Mouse (Mus musculus) thymus, adult 2 months (tissue): Measurements from ENCODE around the gene Cacna1d. TPM values are rescaled to one million over a fixed set of nuclear protein-coding genes. Genes with fewer than 3 reads are reported as not detected.

ENCODE experiments used
- DNase-seq: peaks from one replicate; pipeline ENCODE4 v3.0.0; 2021
- H3K27ac ChIP-seq: fragments of 200-500 bp; 2 replicates; pipeline ENCODE4 v1.5.1; 2012; ENCODE audit warnings: low read length, control low read depth; ENCODE audit not compliant: control insufficient read depth, insufficient read depth
- H3K27me3 ChIP-seq: fragments of 200-500 bp; 2 replicates; pipeline ENCODE4 v1.6.1; 2012; ENCODE audit warnings: mild to moderate bottlenecking, low read length, moderate library complexity, mixed read lengths; ENCODE audit not compliant: control insufficient read depth, insufficient read depth
- H3K36me3 ChIP-seq: fragments of 200-500 bp; 2 replicates; pipeline ENCODE4 v1.6.1; 2012; ENCODE audit warnings: mild to moderate bottlenecking, low read length, moderate library complexity; ENCODE audit not compliant: control insufficient read depth, insufficient read depth
- H3K4me1 ChIP-seq: fragments of 200-500 bp; replicated peaks from 2 replicates; pipeline ENCODE4 v1.6.1; 2012; ENCODE audit warnings: low read length; ENCODE audit not compliant: control insufficient read depth, insufficient read depth
- H3K4me3 ChIP-seq: fragments of 200-500 bp; 2 replicates; pipeline ENCODE4 v1.5.1; 2012; ENCODE audit warnings: mild to moderate bottlenecking, low read length, control low read depth, moderate library complexity; ENCODE audit not compliant: control insufficient read depth, insufficient read depth
- CTCF ChIP-seq: fragments of 200-500 bp; IDR thresholded peaks from 2 replicates; pipeline ENCODE4 v1.5.1; 2012; ENCODE audit warnings: mild to moderate bottlenecking, control low read depth, low read length, moderate library complexity, borderline replicate concordance; ENCODE audit not compliant: control insufficient read depth, poor library complexity, insufficient read depth; ENCODE audit errors: extremely low read depth
- POLR2A ChIP-seq: fragments of 200-500 bp; IDR thresholded peaks from 2 replicates; pipeline ENCODE4 v1.6.1; 2012; ENCODE audit warnings: mild to moderate bottlenecking, low read length, control low read depth, moderate library complexity; ENCODE audit not compliant: control insufficient read depth, poor library complexity, insufficient read depth; ENCODE audit errors: extremely low read depth
- WGBS: fragments of 180-500 bp; shearing (Covaris S2); methylation state at CpG from one replicate; pipeline ENCODE4 v1.1.7; 2018; 5-methylcytosine and 5-hydroxymethylcytosine counted together
- polyA plus RNA-seq: library from polyadenylated mRNA; depleted of rRNA; stranded (reverse); fragments of >200 nt; gene quantifications from 2 replicates; pipeline ENCODE4 v1.2.3, GENCODE M21; 2012

Gene Cacna1d
- polyA plus RNA-seq, 1 experiment = 2.2 TPM

- Histone ChIP-seq H3K27ac (no peak overlapping the region), H3K36me3 (no peaks in the 10 kb centered on the region), H3K4me3 (no peak overlapping the region), H3K4me1 (peaks cover 5% of the 10 kb centered on the region), H3K27me3 (no peaks in the 10 kb centered on the region)
- no peak for DNase-seq
- TF ChIP-seq CTCF (no peak), POLR2A (no peak)
- WGBS = 96% methylated on average over 10 of the region's 10 CpGs
Observed at GRCm38 (mm10) chr14:30045239-30045638, 446.0 kb downstream of the Cacna1d start.

GRCm38 (mm10) chr14:30043356-30043940 lies 447.8 kb downstream of the Cacna1d start:
- Histone ChIP-seq H3K4me1 (peaks cover 8% of the 10 kb centered on the region), H3K27ac (no peak overlapping the region), H3K4me3 (no peak overlapping the region), H3K36me3 (no peaks in the 10 kb centered on the region; the same call in 1 of the 2 replicates), H3K27me3 (no peaks in the 10 kb centered on the region)
- 76% methylated on average over 7 of the region's 7 CpGs for WGBS
- no peak for DNase-seq
- TF ChIP-seq POLR2A (no peak), CTCF (no peak)

DNA sequence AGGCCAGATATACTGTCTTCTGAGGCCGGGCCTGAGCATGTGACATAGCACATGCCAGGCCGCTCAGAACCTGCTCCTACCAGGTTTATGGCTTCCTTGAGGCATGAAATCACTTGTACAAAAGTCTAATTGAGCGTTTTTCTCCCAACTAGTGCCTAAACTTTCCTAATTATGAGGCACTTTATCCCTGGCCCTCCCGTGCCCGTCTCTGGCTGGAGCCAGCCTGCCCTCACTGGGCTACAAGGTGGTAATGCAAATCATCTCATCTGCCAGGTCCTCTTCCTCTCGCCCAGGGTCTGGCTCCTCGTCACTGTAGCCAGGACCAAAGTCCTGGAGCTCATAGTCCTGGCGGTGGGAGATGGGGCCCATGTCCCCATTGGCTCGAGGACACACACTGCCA lies 449.4 kb downstream of the Cacna1d start:
- Histone ChIP-seq H3K27me3 (no peaks in the 10 kb centered on the region), H3K4me3 (no peak overlapping the region), H3K27ac (no peak overlapping the region), H3K36me3 (peaks cover 11% of the 10 kb centered on the region), H3K4me1 (peaks cover 8% of the 10 kb centered on the region)
- TF ChIP-seq POLR2A (no peak), CTCF (no peak)
- DNase-seq = no peak
- 97% methylated on average over 9 of the region's 9 CpGs for WGBS

DNA sequence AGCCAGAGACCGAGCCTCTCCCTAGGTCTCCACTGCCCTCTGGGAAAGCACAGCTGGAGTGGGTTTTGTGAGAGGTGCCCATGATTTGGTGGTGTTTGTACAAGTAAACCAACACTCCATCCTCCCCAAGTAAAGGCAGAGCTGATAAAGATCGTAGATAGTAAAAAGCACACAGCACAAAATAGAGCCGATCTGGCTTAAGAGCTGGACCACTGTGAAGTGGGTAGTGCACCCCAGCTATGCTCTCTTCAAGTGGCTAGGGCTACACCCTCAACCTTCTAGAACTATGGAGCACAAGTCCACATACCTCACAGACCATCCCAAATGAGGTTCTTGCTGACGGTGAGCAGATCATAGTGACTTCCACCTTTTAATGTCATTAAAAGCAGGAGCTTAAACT lies 451.8 kb downstream of the Cacna1d start:
- H3K27ac ChIP-seq = no peak overlapping the region
- H3K27me3 ChIP-seq = no peaks in the 10 kb centered on the region
- DNase-seq = no peak
- TF ChIP-seq POLR2A (no peak), CTCF (no peak)
- peaks cover 21% of the 10 kb centered on the region for H3K36me3 ChIP-seq
- WGBS = 82% methylated on average over 4 of the region's 4 CpGs
- H3K4me1 ChIP-seq = peaks cover 18% of the 10 kb centered on the region
- no peak overlapping the region for H3K4me3 ChIP-seq

DNA sequence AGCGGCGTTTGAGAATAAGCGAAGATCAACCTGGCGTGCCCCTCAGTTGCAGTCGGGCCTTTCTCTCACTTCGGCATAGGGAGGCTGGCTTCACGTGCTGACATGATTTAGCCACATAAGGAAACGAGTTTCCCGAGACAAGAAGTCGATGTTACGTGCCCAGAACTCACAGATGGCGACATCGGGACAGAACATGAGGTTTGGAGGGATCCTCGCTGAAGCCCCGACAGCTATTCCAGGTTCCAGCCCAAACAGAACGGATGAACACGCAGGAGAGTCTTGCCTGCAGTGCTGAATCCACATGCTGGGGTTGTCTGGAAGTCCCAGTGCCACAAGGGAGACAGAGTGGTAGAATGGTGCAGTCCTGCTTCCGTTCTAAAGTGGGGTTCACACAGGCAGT lies 452.8 kb downstream of the Cacna1d start:
- TF ChIP-seq POLR2A (no peak), CTCF (no peak)
- WGBS = 96% methylated on average over 18 of the region's 18 CpGs

GRCm38 (mm10) chr14:30033405-30033804 lies 457.9 kb downstream of the Cacna1d start:
- WGBS = 77% methylated on average over 8 of the region's 8 CpGs
- peaks cover 21% of the 10 kb centered on the region for H3K36me3 ChIP-seq
- H3K27ac ChIP-seq = no peak overlapping the region
- TF ChIP-seq POLR2A (no peak), CTCF (no peak)
- no peaks in the 10 kb centered on the region for H3K27me3 ChIP-seq
- peaks cover 11% of the 10 kb centered on the region for H3K4me1 ChIP-seq
- no peak overlapping the region for H3K4me3 ChIP-seq
- DNase-seq = no peak

More for the DNA sequence above, 452.8 kb downstream of the Cacna1d start:
- Histone ChIP-seq H3K4me3 (no peak overlapping the region), H3K27ac (no peak overlapping the region), H3K4me1 (peaks cover 19% of the 10 kb centered on the region), H3K27me3 (no peaks in the 10 kb centered on the region), H3K36me3 (peaks cover 21% of the 10 kb centered on the region)
- no peak for DNase-seq

DNA sequence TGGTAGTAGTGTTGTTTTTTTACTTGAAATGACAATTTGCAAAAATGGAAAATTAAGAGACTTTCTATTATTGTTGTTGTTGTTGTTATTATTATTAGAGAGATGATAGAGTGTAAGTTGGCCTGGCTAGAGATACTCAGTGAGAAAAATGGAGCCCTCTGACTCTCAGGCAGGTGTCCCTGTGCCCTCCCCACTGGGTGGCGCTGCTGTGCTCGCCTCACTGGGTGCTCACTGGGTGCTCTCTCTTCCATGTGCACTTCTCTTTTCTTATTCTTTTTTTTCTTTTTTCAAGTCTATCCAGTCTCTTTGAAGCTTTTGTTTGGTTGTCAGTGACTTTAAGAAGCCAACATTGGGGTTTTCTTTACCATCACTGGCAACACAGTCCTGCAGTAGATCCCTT lies 463.9 kb downstream of the Cacna1d start:
- Histone ChIP-seq H3K4me3 (no peak overlapping the region), H3K4me1 (peaks cover 26% of the 10 kb centered on the region), H3K27ac (no peak overlapping the region), H3K36me3 (no peaks in the 10 kb centered on the region), H3K27me3 (no peaks in the 10 kb centered on the region)
- WGBS = 34% methylated on average over 2 of the region's 2 CpGs
- TF ChIP-seq POLR2A (no peak), CTCF (peak; percentile 85)
- peak; percentile 71 for DNase-seq
